In the genomic region with DNA sequence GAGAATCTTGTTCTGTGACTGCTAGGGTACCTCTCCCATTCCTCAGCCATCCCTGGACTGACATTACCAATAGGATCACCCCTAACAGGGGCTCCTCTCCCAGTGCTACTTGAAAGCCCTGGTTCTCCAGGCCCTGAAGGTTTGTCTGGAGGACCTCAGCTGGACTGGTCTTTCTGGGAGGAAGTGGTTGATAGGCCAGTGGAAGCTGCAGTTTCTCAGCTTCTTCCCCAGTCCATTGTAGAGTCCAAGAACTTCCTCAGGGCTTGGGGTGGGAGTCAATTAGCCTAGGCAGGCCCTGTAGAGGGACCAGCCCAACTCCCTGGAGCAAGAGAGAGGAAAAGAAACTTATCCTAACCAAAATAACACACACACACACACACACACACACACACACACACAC, we compare ENCODE assay signal across 12 mouse cellular contexts. TPM values are rescaled to one million over a fixed set of nuclear protein-coding genes. Genes with fewer than 3 reads are reported as not detected.
A peak's percentile ranks its signal among the peaks of the same experiment; 100 is the strongest.
DNase-seq lines count a peak whose midpoint lies in the region; ATAC-seq and TF ChIP-seq lines count a peak whose summit lies in the region.
"Had no signal": no experiment of that assay in that cellular context is flagged by ENCODE, and none has a peak within 500 bp of the region (broad histone marks: within the 10 kb centered on the region; RNA-seq: fewer than 3 reads in every experiment).

No protein-coding gene starts in this region.

- TF ChIP-seq CTCF in heart, adult 2 months (IDR thresholded peaks at IDR 0.05): no peak

- H3K9ac ChIP-seq in heart, embryonic 16.5 days (ENCODE audit: low read length): peak overlapping the region; percentile 51; the same call in 1 of the 2 replicates
- no peak overlapping the region for H3K9ac ChIP-seq in heart, adult 2 months (ENCODE audit: low read depth, low read length)
- H3K9ac ChIP-seq in neural tube, embryonic 12.5 days: no peak overlapping the region
- H3K9ac ChIP-seq in intestine, embryonic 15.5 days: peak overlapping the region; percentile 20; the same call in 1 of the 2 replicates
- H3K9ac ChIP-seq in stomach, embryonic 16.5 days (ENCODE audit: low read length): peak overlapping the region; percentile 56; the same call in 1 of the 2 replicates

- intact Hi-C loops in heart, adult 2 months (cut with DNase I): no loop called here

- no peak for ATAC-seq in heart, embryonic 16.5 days (replicated peaks; ENCODE audit: extremely low read depth, insufficient read depth, low FRiP score)
- ATAC-seq in neural tube, embryonic 12.5 days (ENCODE audit: low FRiP score, low read depth): no peak
- peak; percentile 27 for ATAC-seq in intestine, embryonic 15.5 days
- no peak for ATAC-seq in stomach, embryonic 16.5 days (ENCODE audit: insufficient read depth, low FRiP score)

- TF ChIP-seq EP300 in heart, adult 2 months (IDR thresholded peaks at IDR 0.05; ENCODE audit: insufficient read depth, low read depth, low read length): no peak

- H3K27ac ChIP-seq in heart, embryonic 16.5 days (ENCODE audit: low read length): peak overlapping the region; percentile 78
- H3K27ac ChIP-seq in heart, adult 2 months: no peak overlapping the region
- H3K27ac ChIP-seq in neural tube, embryonic 12.5 days: peak overlapping the region; percentile 32; the same call in 1 of the 2 replicates
- peak overlapping the region; percentile 61 for H3K27ac ChIP-seq in intestine, embryonic 15.5 days
- peak overlapping the region; percentile 88 for H3K27ac ChIP-seq in stomach, embryonic 16.5 days (ENCODE audit: low read length)
- H3K27ac ChIP-seq: gastrocnemius, adult 2 months had no signal

- no peaks in the 10 kb centered on the region for H3K9me3 ChIP-seq in heart, embryonic 16.5 days (replicated peaks; ENCODE audit: control insufficient read depth, low read length)
- no peaks in the 10 kb centered on the region for H3K9me3 ChIP-seq in neural tube, embryonic 12.5 days
- H3K9me3 ChIP-seq in intestine, embryonic 15.5 days: no peaks in the 10 kb centered on the region
- H3K9me3 ChIP-seq in stomach, embryonic 16.5 days (replicated peaks; ENCODE audit: control insufficient read depth, low read length): no peaks in the 10 kb centered on the region

- peak overlapping the region; percentile 36 for H3K4me2 ChIP-seq in heart, embryonic 16.5 days (ENCODE audit: low read depth, low read length)
- H3K4me2 ChIP-seq in neural tube, embryonic 12.5 days (replicated peaks): no peak overlapping the region
- H3K4me2 ChIP-seq in intestine, embryonic 15.5 days (replicated peaks): peak overlapping the region; percentile 40
- H3K4me2 ChIP-seq in stomach, embryonic 16.5 days (ENCODE audit: low read depth, low read length): peak overlapping the region; percentile 19; the same call in 1 of the 2 replicates

- DNase-seq in heart, adult 2 months: no peak
- no peak for DNase-seq in neural tube, embryonic 10.5 days (ENCODE audit: extremely low spot score, low spot score)
- no peak for DNase-seq in retina, postnatal 1 day
- DNase-seq in thymus, postnatal 4 days: no peak
- DNase-seq: adrenal gland, postnatal 25 days; cerebellum, postnatal 14 days; gastrocnemius, adult 2 months; kidney, postnatal 25 days had no signal

- TF ChIP-seq POLR2A in heart, adult 2 months (IDR thresholded peaks at IDR 0.05; ENCODE audit: insufficient read depth, low read depth, low read length): no peak

- peaks cover 16% of the 10 kb centered on the region for H3K4me1 ChIP-seq in heart, embryonic 16.5 days (ENCODE audit: control insufficient read depth, insufficient read depth, low read length)
- no peaks in the 10 kb centered on the region for H3K4me1 ChIP-seq in heart, adult 2 months (ENCODE audit: control insufficient read depth, insufficient read depth, low read length)
- H3K4me1 ChIP-seq in neural tube, embryonic 12.5 days: 0 out of 2 replicates have a peak, but pooled peaks cover 12% of the 10 kb centered on the region
- H3K4me1 ChIP-seq in intestine, embryonic 15.5 days (replicated peaks): peaks cover 19% of the 10 kb centered on the region
- H3K4me1 ChIP-seq in stomach, embryonic 16.5 days (ENCODE audit: control insufficient read depth, insufficient read depth, low read length): peaks cover 22% of the 10 kb centered on the region

- no peak overlapping the region for H3K4me3 ChIP-seq in heart, embryonic 16.5 days (ENCODE audit: low read length)
- H3K4me3 ChIP-seq in heart, adult 2 months: no peak overlapping the region
- H3K4me3 ChIP-seq in neural tube, embryonic 12.5 days: no peak overlapping the region
- H3K4me3 ChIP-seq in intestine, embryonic 15.5 days (replicated peaks): no peak overlapping the region
- no peak overlapping the region for H3K4me3 ChIP-seq in stomach, embryonic 16.5 days (replicated peaks; ENCODE audit: low read length)
- H3K4me3 ChIP-seq: gastrocnemius, adult 2 months had no signal

- H3K36me3 ChIP-seq in heart, embryonic 16.5 days (ENCODE audit: control insufficient read depth, insufficient read depth): no peaks in the 10 kb centered on the region
- H3K36me3 ChIP-seq in heart, adult 2 months (ENCODE audit: control insufficient read depth, insufficient read depth, low read length): no peaks in the 10 kb centered on the region
- no peaks in the 10 kb centered on the region for H3K36me3 ChIP-seq in neural tube, embryonic 12.5 days
- H3K36me3 ChIP-seq in intestine, embryonic 15.5 days: no peaks in the 10 kb centered on the region
- no peaks in the 10 kb centered on the region for H3K36me3 ChIP-seq in stomach, embryonic 16.5 days (ENCODE audit: control insufficient read depth, insufficient read depth, low read length)

- no peaks in the 10 kb centered on the region for H3K79me2 ChIP-seq in heart, adult 2 months (replicated peaks; ENCODE audit: control insufficient read depth, insufficient read depth, low read length)

- no peaks in the 10 kb centered on the region for H3K27me3 ChIP-seq in heart, embryonic 16.5 days (ENCODE audit: control insufficient read depth, insufficient read depth, low read length)
- H3K27me3 ChIP-seq in heart, adult 2 months (ENCODE audit: control insufficient read depth, insufficient read depth, low read length): no peaks in the 10 kb centered on the region; the same call in 1 of the 2 replicates
- H3K27me3 ChIP-seq in neural tube, embryonic 12.5 days (replicated peaks): no peaks in the 10 kb centered on the region
- no peaks in the 10 kb centered on the region for H3K27me3 ChIP-seq in intestine, embryonic 15.5 days (replicated peaks)
- no peaks in the 10 kb centered on the region for H3K27me3 ChIP-seq in stomach, embryonic 16.5 days (ENCODE audit: control insufficient read depth, insufficient read depth, low read length)

RNA-seq across cellular contexts. Expression of gene Supt4a, which starts 11.8 kb away (rescaled TPM):
- 100 and 111 TPM in 2 replicates for polyA plus RNA-seq in heart, embryonic 16.5 days (2015; fragmentation: Nextera tagmentation; extraction: Ambion mirVana)
- 10 to 100 TPM; 41.4 to 44.6 TPM for total RNA-seq in heart, adult 2 months (2021)
- polyA plus RNA-seq in heart, adult 2 months (2012; rRNA removed): 47.5 and 80.4 TPM in 2 replicates
- polyA plus RNA-seq in neural tube, embryonic 12.5 days (2016; fragmentation: Nextera tagmentation; extraction: Ambion mirVana): 149 TPM in 2 replicates
- 117 and 121 TPM in 2 replicates for polyA plus RNA-seq in intestine, embryonic 15.5 days (2015; fragmentation: Nextera tagmentation; extraction: Ambion mirVana)
- polyA plus RNA-seq in stomach, embryonic 16.5 days (2015; fragmentation: Nextera tagmentation; extraction: Ambion mirVana): 116 and 119 TPM in 2 replicates

RNA-seq across cellular contexts. Expression of gene Tspoap1, which starts 34.8 kb away (rescaled TPM):
- polyA plus RNA-seq in heart, embryonic 16.5 days (2015; fragmentation: Nextera tagmentation; extraction: Ambion mirVana): 1.1 and 1.2 TPM in 2 replicates
- not detected for total RNA-seq in heart, adult 2 months (2021)
- 0.09 and 0.66 TPM in 2 replicates for polyA plus RNA-seq in heart, adult 2 months (2012; rRNA removed)
- polyA plus RNA-seq in neural tube, embryonic 12.5 days (2016; fragmentation: Nextera tagmentation; extraction: Ambion mirVana): 23.6 and 26.1 TPM in 2 replicates
- 0.96 and 1.5 TPM in 2 replicates for polyA plus RNA-seq in intestine, embryonic 15.5 days (2015; fragmentation: Nextera tagmentation; extraction: Ambion mirVana)
- polyA plus RNA-seq in stomach, embryonic 16.5 days (2015; fragmentation: Nextera tagmentation; extraction: Ambion mirVana): 1.5 and 1.7 TPM in 2 replicates
- total RNA-seq: gastrocnemius, adult 2 months had no signal

Comparison
In these comparisons a context has a peak if more than half of its experiments do, and no peak if none do; other contexts are left out.
1. H3K9ac ChIP-seq: peak in heart, embryonic 16.5 days (single experiment), intestine, embryonic 15.5 days (single experiment) and stomach, embryonic 16.5 days (single experiment); none in heart, adult 2 months (single experiment) and neural tube, embryonic 12.5 days (single experiment).